Mouse (Mus musculus): ENCODE measurements around the gene Pigp.
"Not testable (repeated sequence)": the region's sequence is repeated elsewhere in the genome, so short reads cannot be mapped to it uniquely, and the experiment has no call there.

Gene Pigp

GRCm38 (mm10) chr16:94358091-94358490 lies 13.6 kb downstream of the Pigp start:
- no peak for DNase-seq (ENCODE audit: low read depth, low spot score)

DNA sequence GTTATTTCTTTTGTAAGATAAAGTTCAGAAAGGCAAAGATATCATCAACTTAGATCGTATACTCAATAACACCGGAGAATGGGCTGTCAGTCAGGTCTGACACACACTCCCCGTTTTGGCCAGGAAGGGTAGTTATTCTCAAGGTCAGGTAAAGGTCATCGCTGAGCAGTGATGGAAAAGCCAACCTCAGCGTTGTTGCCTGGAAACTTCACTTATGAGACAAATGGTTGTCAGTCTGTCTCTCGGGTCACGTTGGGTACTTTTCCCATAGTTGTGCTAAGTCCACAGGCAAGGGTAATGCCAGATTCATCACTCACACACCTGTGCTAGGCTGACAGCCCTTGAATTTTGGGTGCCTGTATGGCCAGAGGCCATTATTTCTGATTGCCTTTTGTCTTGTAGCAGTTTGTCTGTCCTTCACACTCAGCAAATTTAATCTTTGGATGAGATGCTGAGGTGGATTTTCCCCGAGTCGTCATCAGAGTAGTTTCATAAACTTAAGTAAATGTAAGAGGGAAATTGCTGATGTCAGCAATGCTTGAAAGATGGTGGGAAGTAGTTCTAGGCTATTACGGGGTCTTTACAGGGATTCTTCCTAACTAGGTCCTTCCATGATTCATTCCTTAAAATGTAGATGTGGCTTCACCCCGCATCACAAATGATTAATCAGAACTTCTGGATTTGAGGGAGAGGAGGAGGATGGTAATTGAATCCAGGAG lies 14.7 kb downstream of the Pigp start:
- no peak for DNase-seq (ENCODE audit: low read depth, low spot score)

- no peak for DNase-seq (ENCODE audit: low read depth, low spot score)
Measured at GRCm38 (mm10) chr16:94356046-94356445, 15.6 kb downstream of the Pigp start.

DNA sequence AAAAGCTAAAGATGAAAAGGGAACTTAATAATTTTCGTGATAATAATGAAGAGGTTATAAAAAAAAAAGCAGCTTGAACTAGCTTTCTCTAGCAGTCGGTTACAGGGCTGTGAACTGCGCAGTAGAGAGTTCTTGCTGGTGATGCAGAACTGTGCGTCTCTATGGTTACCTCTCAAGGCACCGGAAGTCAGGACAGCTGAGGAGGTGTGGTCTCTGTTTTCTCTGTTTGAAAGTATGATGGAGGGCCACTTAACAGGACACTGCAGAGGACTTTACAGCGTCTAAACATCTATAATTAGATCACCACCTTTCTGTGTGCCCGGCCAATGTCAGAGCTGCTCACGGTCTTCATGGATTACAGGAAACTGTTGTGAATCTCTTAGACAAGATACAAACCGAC lies 17.2 kb downstream of the Pigp start:
- DNase-seq (ENCODE audit: low read depth, low spot score), result peak; percentile 34

- DNase-seq (ENCODE audit: low read depth, low spot score), result no peak
Measured at GRCm38 (mm10) chr16:94350287-94350677, 21.4 kb downstream of the Pigp start.

GRCm38 (mm10) chr16:94349588-94350286 lies 21.9 kb downstream of the Pigp start:
- no peak for DNase-seq (ENCODE audit: low read depth, low spot score)

GRCm38 (mm10) chr16:94348779-94349178 lies 22.9 kb downstream of the Pigp start:
- no peak for DNase-seq (ENCODE audit: low read depth, low spot score)

GRCm38 (mm10) chr16:94347080-94347731 lies 24.4 kb downstream of the Pigp start:
- no peak for DNase-seq (ENCODE audit: low read depth, low spot score)

GRCm38 (mm10) chr16:94345733-94346132 lies 25.9 kb downstream of the Pigp start:
- no peak for DNase-seq (ENCODE audit: low read depth, low spot score)

- not testable (repeated sequence) for DNase-seq (ENCODE audit: low read depth, low spot score)
Measured at GRCm38 (mm10) chr16:94339164-94340160, 32.2 kb downstream of the Pigp start.

GRCm38 (mm10) chr16:94335656-94336055 lies 36.0 kb downstream of the Pigp start:
- DNase-seq (ENCODE audit: low read depth, low spot score), result no peak

DNA sequence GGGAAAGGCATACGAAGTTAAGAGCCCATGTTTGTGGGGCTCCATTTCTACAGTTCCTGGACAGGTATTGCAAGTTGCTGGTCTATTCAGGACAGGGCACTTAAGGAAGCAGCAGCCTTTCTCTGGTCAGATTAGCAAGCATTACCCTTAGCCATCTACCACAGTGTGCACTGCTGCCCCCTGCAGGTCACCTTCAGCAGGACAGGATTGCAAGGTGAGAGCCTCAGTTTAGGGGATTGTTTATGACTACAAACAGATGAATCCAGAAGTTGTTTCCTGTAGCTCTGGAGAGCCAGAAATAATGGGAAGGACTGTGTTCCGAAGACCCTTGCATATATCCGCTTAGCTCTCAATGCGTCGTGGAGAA lies 39.8 kb downstream of the Pigp start:
- DNase-seq (ENCODE audit: low read depth, low spot score), result peak; percentile 52

GRCm38 (mm10) chr16:94331233-94331885 lies 40.3 kb downstream of the Pigp start:
- no peak for DNase-seq (ENCODE audit: low read depth, low spot score)

- DNase-seq (ENCODE audit: low read depth, low spot score), result no peak
Measured at GRCm38 (mm10) chr16:94330429-94330828, 41.2 kb downstream of the Pigp start.

- peak; percentile 29 for DNase-seq (ENCODE audit: low read depth, low spot score)
Measured at GRCm38 (mm10) chr16:94328881-94329867, 42.5 kb downstream of the Pigp start.

- peak; percentile 50 for DNase-seq (ENCODE audit: low read depth, low spot score)
Measured at GRCm38 (mm10) chr16:94327781-94328711, 43.6 kb downstream of the Pigp start, which contains the start of gene Ripply3. Gene Ripply3 (plus strand): TSS chr16:94328420.

DNA sequence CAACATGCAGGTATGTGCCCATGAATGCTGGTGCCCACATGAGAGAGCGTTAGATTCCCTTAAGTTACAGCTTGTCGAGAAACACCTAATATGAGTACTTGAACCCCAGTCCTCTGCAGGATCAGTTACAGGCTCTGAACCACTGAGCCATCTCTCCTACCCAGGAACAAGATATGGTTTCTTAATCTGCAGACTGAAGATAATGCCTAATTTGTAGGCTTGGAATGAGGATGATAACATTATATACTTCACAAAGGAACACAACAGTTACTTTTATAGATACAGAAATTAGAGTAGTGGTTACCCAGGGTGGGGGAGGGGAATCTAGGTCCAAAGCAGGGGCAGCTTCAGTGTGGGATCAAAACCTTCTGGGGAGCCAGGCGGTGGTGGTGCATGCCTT lies 45.6 kb downstream of the Pigp start:
- DNase-seq (ENCODE audit: low read depth, low spot score), result no peak

- no peak for DNase-seq (ENCODE audit: low read depth, low spot score)
Measured at GRCm38 (mm10) chr16:94323681-94324080, 48.0 kb downstream of the Pigp start.

GRCm38 (mm10) chr16:94320223-94320622 lies 51.4 kb downstream of the Pigp start:
- no peak for DNase-seq (ENCODE audit: low read depth, low spot score)

Data from mesoderm, embryonic 11.5 days (tissue).